Mouse (Mus musculus) heart, adult 18-20 months (tissue): ENCODE data around the gene Npr3. TPM values are rescaled to one million over a fixed set of nuclear protein-coding genes. Genes with fewer than 3 reads are reported as not detected.

Source experiments
- total RNA-seq, 2 experiments: library from RNA; stranded (reverse); gene quantifications; 2 replicates each; pipeline ENCODE4 v1.2.3; 2021

The Npr3 gene
- total RNA-seq, 2 experiments from 2014 or later: 25.9 to 35.1 TPM

Other genes starting within 250 kb of the Npr3 start
- gene Sub1, start 89.7 kb upstream of the Npr3 start, total RNA-seq: 10 to 100 TPM; 85.1 to 87.2 TPM
- gene Zfr, start 210.5 kb upstream of the Npr3 start, total RNA-seq: 10 to 100 TPM; 66.4 to 81.2 TPM